10 mouse cellular contexts compared by ENCODE assay signal in genomic region chr2:166090131-166090581, GRCm38 (mm10).
A peak's percentile ranks its signal among the peaks of the same experiment; 100 is the strongest.
DNase-seq lines count a peak whose midpoint lies in the region; ATAC-seq and TF ChIP-seq lines count a peak whose summit lies in the region.
"Had no signal": no experiment of that assay in that cellular context is flagged by ENCODE, and none has a peak within 500 bp of the region (broad histone marks: within the 10 kb centered on the region; RNA-seq: fewer than 3 reads in every experiment).

No protein-coding gene starts in this region.

- no peak overlapping the region for H3K4me2 ChIP-seq in forebrain, postnatal 0 days (ENCODE audit: low read depth)
- H3K4me2 ChIP-seq in forebrain, embryonic 15.5 days (replicated peaks), result no peak overlapping the region
- no peak overlapping the region for H3K4me2 ChIP-seq in lung, postnatal 0 days (replicated peaks; ENCODE audit: low read depth, low read length)
- no peak overlapping the region for H3K4me2 ChIP-seq in kidney, embryonic 15.5 days

- DNase-seq in forebrain, postnatal 0 days, result no peak
- DNase-seq in lung, postnatal 0 days (ENCODE audit: low spot score), result no peak
- no peak for DNase-seq in lung, postnatal 14 days
- peak; percentile 50 for DNase-seq in retina, postnatal 1 day
- DNase-seq in left cerebral cortex, adult 8-10 months (ENCODE audit: low spot score in 2 of 2), result no peak
- DNase-seq in right cerebral cortex, adult 18-20 months, result no peak
- DNase-seq: cerebellum, postnatal 10 days had no signal

- H3K36me3 ChIP-seq in forebrain, postnatal 0 days (ENCODE audit: insufficient read depth), result 0 out of 2 replicates have a peak, but pooled peaks cover 11% of the 10 kb centered on the region
- no peaks in the 10 kb centered on the region for H3K36me3 ChIP-seq in forebrain, embryonic 15.5 days
- H3K36me3 ChIP-seq in lung, postnatal 0 days (ENCODE audit: insufficient read depth, low read length), result no peaks in the 10 kb centered on the region
- H3K36me3 ChIP-seq in kidney, embryonic 15.5 days, result peaks cover 66% of the 10 kb centered on the region

- no peak for TF ChIP-seq EP300 in lung, postnatal 0 days (IDR thresholded peaks at IDR 0.05)

- H3K4me3 ChIP-seq in forebrain, postnatal 0 days (ENCODE audit: low read depth, low read length), result no peak overlapping the region
- no peak overlapping the region for H3K4me3 ChIP-seq in forebrain, embryonic 15.5 days
- no peak overlapping the region for H3K4me3 ChIP-seq in lung, postnatal 0 days (ENCODE audit: low read depth, low read length)
- no peak overlapping the region for H3K4me3 ChIP-seq in kidney, embryonic 15.5 days (replicated peaks)

- H3K27ac ChIP-seq in forebrain, postnatal 0 days (ENCODE audit: low read depth, low read length), result no peak overlapping the region
- H3K27ac ChIP-seq in forebrain, embryonic 15.5 days (replicated peaks), result no peak overlapping the region
- no peak overlapping the region for H3K27ac ChIP-seq in lung, postnatal 0 days (ENCODE audit: low read length)
- H3K27ac ChIP-seq in kidney, embryonic 15.5 days, result 0 out of 2 replicates have a peak overlapping the region, but pooled peaks have one; percentile 18

- no peaks in the 10 kb centered on the region for H3K27me3 ChIP-seq in forebrain, postnatal 0 days (ENCODE audit: insufficient read depth, low read length)
- H3K27me3 ChIP-seq in forebrain, embryonic 15.5 days, result no peaks in the 10 kb centered on the region
- H3K27me3 ChIP-seq in lung, postnatal 0 days (replicated peaks; ENCODE audit: insufficient read depth, low read length), result no peaks in the 10 kb centered on the region
- H3K27me3 ChIP-seq in kidney, embryonic 15.5 days, result no peaks in the 10 kb centered on the region

- H3K4me1 ChIP-seq in forebrain, postnatal 0 days (ENCODE audit: insufficient read depth), result no peaks in the 10 kb centered on the region
- H3K4me1 ChIP-seq in forebrain, embryonic 15.5 days, result no peaks in the 10 kb centered on the region
- H3K4me1 ChIP-seq in lung, postnatal 0 days (ENCODE audit: insufficient read depth, low read depth, low read length), result no peaks in the 10 kb centered on the region
- H3K4me1 ChIP-seq in kidney, embryonic 15.5 days, result peaks cover 26% of the 10 kb centered on the region

- H3K9me3 ChIP-seq in forebrain, postnatal 0 days (ENCODE audit: low read length), result no peaks in the 10 kb centered on the region
- no peaks in the 10 kb centered on the region for H3K9me3 ChIP-seq in forebrain, embryonic 15.5 days
- H3K9me3 ChIP-seq in lung, postnatal 0 days (ENCODE audit: low read length), result no peaks in the 10 kb centered on the region
- H3K9me3 ChIP-seq in kidney, embryonic 15.5 days (replicated peaks), result no peaks in the 10 kb centered on the region

- ATAC-seq in forebrain, postnatal 0 days, result no peak
- no peak for ATAC-seq in forebrain, embryonic 15.5 days (replicated peaks)
- no peak for ATAC-seq in lung, postnatal 0 days
- ATAC-seq in kidney, embryonic 15.5 days (replicated peaks; ENCODE audit: low FRiP score), result no peak
- ATAC-seq: inflammation-experienced regulatory T-cells, adult 6 months had no signal

- TF ChIP-seq CTCF in forebrain, postnatal 0 days (IDR thresholded peaks at IDR 0.05; ENCODE audit: low read depth), result 0 out of 2 replicates have a peak, but pooled peaks have one; percentile 0
- 0 out of 2 replicates have a peak, but pooled peaks have one; percentile 4 for TF ChIP-seq CTCF in lung, postnatal 0 days (IDR thresholded peaks at IDR 0.05)

- WGBS in forebrain, postnatal 0 days, result 53% methylated on average over 7 of the region's 7 CpGs
- 53% methylated on average over 7 of the region's 7 CpGs for WGBS in forebrain, embryonic 15.5 days
- 38% methylated on average over 6 of the region's 7 CpGs for WGBS in lung, postnatal 0 days
- 45% methylated on average over 7 of the region's 7 CpGs for WGBS in kidney, embryonic 15.5 days

- no peak overlapping the region for H3K9ac ChIP-seq in forebrain, postnatal 0 days
- no peak overlapping the region for H3K9ac ChIP-seq in forebrain, embryonic 15.5 days (replicated peaks)
- no peak overlapping the region for H3K9ac ChIP-seq in lung, postnatal 0 days (replicated peaks; ENCODE audit: low read depth)
- no peak overlapping the region for H3K9ac ChIP-seq in kidney, embryonic 15.5 days
